Mouse (Mus musculus): Measurements from ENCODE around the gene Ccdc180. TPM values are rescaled to one million over a fixed set of nuclear protein-coding genes. Genes with fewer than 3 reads are reported as not detected.

Ccdc180 gene
- total and polyA plus RNA-seq, 2 experiments from 2014 or later = 0.27 to 0.48 TPM

- Histone ChIP-seq H3K27ac (ENCODE audit: low read depth, low read length) (no peak within 1 kb of the TSS), H3K36me3 (ENCODE audit: insufficient read depth, low read length) (no peaks in the 10 kb centered on the region), H3K4me3 (ENCODE audit: low read depth, low read length) (no peak within 1 kb of the TSS), H3K4me1 (ENCODE audit: insufficient read depth, low read length) (peaks cover 4% of the 10 kb centered on the region; the same call in 1 of the 2 replicates), H3K4me2 (ENCODE audit: low read depth, low read length, poor library complexity, severe bottlenecking) (no peak within 1 kb of the TSS), H3K27me3 (ENCODE audit: insufficient read depth, low read length) (no peaks in the 10 kb centered on the region), H3K9me3 (ENCODE audit: low read length) (no peaks in the 10 kb centered on the region), H3K9ac (replicated peaks; ENCODE audit: low read length, poor library complexity, severe bottlenecking) (no peak within 1 kb of the TSS)
- WGBS = 82% methylated on average over 10 of the region's 10 CpGs
- DNase-seq (ENCODE audit: low spot score) = no peak
- no peak for TF ChIP-seq CTCF (IDR thresholded peaks at IDR 0.05)
- no peak for ATAC-seq (ENCODE audit: low FRiP score)
These were observed 74.8 kb downstream of the Ccdc180 start, which contains the start of gene Tdrd7 for GRCm38 (mm10) chr4:45964771-45965439. Gene Tdrd7, plus strand, starts transcription at chr4:45965334.

- H3K9ac ChIP-seq (replicated peaks; ENCODE audit: low read length, poor library complexity, severe bottlenecking) = no peak overlapping the region
- no peak for DNase-seq (ENCODE audit: low spot score)
- H3K27me3 ChIP-seq (ENCODE audit: insufficient read depth, low read length) = no peaks in the 10 kb centered on the region
- WGBS = 44% methylated on average over 13 of the region's 13 CpGs
- peaks cover 4% of the 10 kb centered on the region; the same call in 1 of the 2 replicates for H3K4me1 ChIP-seq (ENCODE audit: insufficient read depth, low read length)
- H3K27ac ChIP-seq (ENCODE audit: low read depth, low read length) = no peak overlapping the region
- no peak for ATAC-seq (ENCODE audit: low FRiP score)
- no peak overlapping the region for H3K4me2 ChIP-seq (ENCODE audit: low read depth, low read length, poor library complexity, severe bottlenecking)
- H3K9me3 ChIP-seq (ENCODE audit: low read length) = no peaks in the 10 kb centered on the region
- TF ChIP-seq CTCF (IDR thresholded peaks at IDR 0.05) = no peak
- H3K36me3 ChIP-seq (ENCODE audit: insufficient read depth, low read length) = no peaks in the 10 kb centered on the region
- no peak overlapping the region for H3K4me3 ChIP-seq (ENCODE audit: low read depth, low read length)
These were observed 75.8 kb downstream of the Ccdc180 start for GRCm38 (mm10) chr4:45965737-45966447.

DNA sequence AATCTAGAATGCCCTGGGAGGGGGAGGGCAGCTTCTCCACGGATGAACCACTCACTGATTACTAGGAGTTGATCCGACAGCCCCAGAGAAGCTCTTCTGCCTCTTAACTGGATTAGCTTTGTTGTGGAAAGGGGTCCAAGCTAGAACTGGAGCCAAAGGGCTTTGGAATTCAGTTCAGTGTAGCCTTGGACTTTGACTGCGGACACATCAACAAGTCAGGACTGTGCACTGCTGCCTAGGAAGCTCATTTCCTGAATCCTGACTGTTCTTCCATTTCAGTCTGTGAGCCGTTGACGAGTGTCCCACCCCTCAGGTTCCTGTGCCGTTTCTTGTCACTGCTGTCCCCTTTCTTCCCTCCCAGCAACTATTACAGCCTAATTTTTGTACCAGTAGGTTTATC lies 76.6 kb downstream of the Ccdc180 start:
- no peak for DNase-seq (ENCODE audit: low spot score)
- no peak for TF ChIP-seq CTCF (IDR thresholded peaks at IDR 0.05)
- WGBS = 12% methylated on average over 6 of the region's 6 CpGs

GRCm38 (mm10) chr4:45967479-45968341 lies 77.6 kb downstream of the Ccdc180 start:
- ATAC-seq (ENCODE audit: low FRiP score) (no peak), DNase-seq (ENCODE audit: low spot score) (peak; percentile 65)
- Histone ChIP-seq H3K4me2 (ENCODE audit: low read depth, low read length, poor library complexity, severe bottlenecking) (no peak overlapping the region), H3K4me1 (ENCODE audit: insufficient read depth, low read length) (peaks cover 4% of the 10 kb centered on the region; the same call in 1 of the 2 replicates), H3K27ac (ENCODE audit: low read depth, low read length) (0 out of 2 replicates have a peak overlapping the region, but pooled peaks have one; percentile 9), H3K9me3 (ENCODE audit: low read length) (no peaks in the 10 kb centered on the region), H3K36me3 (ENCODE audit: insufficient read depth, low read length) (no peaks in the 10 kb centered on the region), H3K27me3 (ENCODE audit: insufficient read depth, low read length) (no peaks in the 10 kb centered on the region), H3K9ac (replicated peaks; ENCODE audit: low read length, poor library complexity, severe bottlenecking) (no peak overlapping the region), H3K4me3 (ENCODE audit: low read depth, low read length) (no peak overlapping the region)
- TF ChIP-seq CTCF (IDR thresholded peaks at IDR 0.05) = no peak
- 23% methylated on average over 9 of the region's 9 CpGs for whole genome bisulfite sequencing

More for the DNA sequence above, 76.6 kb downstream of the Ccdc180 start:
- no peaks in the 10 kb centered on the region for H3K27me3 ChIP-seq (ENCODE audit: insufficient read depth, low read length)
- peaks cover 4% of the 10 kb centered on the region; the same call in 1 of the 2 replicates for H3K4me1 ChIP-seq (ENCODE audit: insufficient read depth, low read length)
- no peak for ATAC-seq (ENCODE audit: low FRiP score)
- no peaks in the 10 kb centered on the region for H3K9me3 ChIP-seq (ENCODE audit: low read length)
- H3K36me3 ChIP-seq (ENCODE audit: insufficient read depth, low read length) = no peaks in the 10 kb centered on the region
- no peak overlapping the region for H3K4me2 ChIP-seq (ENCODE audit: low read depth, low read length, poor library complexity, severe bottlenecking)
- H3K4me3 ChIP-seq (ENCODE audit: low read depth, low read length) = no peak overlapping the region
- no peak overlapping the region for H3K27ac ChIP-seq (ENCODE audit: low read depth, low read length)
- no peak overlapping the region for H3K9ac ChIP-seq (replicated peaks; ENCODE audit: low read length, poor library complexity, severe bottlenecking)

DNA sequence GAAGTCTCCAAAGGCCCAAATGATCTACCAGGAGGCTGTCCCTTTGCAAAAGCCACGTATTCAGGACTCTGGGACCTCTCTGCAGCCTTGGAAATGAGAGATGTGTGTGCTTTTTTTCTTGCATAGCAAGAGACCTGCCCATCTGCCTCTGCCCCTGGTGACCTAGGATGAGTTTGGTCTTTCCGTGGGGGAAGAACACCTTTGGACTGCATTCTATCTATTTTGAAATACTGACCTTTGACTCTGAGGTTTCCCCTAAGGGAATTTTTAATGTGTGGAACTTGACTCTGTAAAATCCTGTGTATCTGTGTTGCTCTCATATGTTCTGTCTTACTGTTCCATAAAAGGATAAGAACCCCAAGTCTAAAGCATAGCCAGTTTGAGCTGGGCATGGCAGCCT lies 78.9 kb downstream of the Ccdc180 start:
- TF ChIP-seq CTCF (IDR thresholded peaks at IDR 0.05) = no peak
- H3K4me3 ChIP-seq (ENCODE audit: low read depth, low read length) = no peak overlapping the region

More for the DNA sequence above, 78.9 kb downstream of the Ccdc180 start:
- 65% methylated on average over 2 of the region's 2 CpGs for WGBS
- Histone ChIP-seq H3K27ac (ENCODE audit: low read depth, low read length) (no peak overlapping the region), H3K4me1 (ENCODE audit: insufficient read depth, low read length) (peaks cover 10% of the 10 kb centered on the region), H3K9me3 (ENCODE audit: low read length) (no peaks in the 10 kb centered on the region), H3K4me2 (ENCODE audit: low read depth, low read length, poor library complexity, severe bottlenecking) (no peak overlapping the region), H3K9ac (replicated peaks; ENCODE audit: low read length, poor library complexity, severe bottlenecking) (no peak overlapping the region), H3K36me3 (ENCODE audit: insufficient read depth, low read length) (no peaks in the 10 kb centered on the region), H3K27me3 (ENCODE audit: insufficient read depth, low read length) (no peaks in the 10 kb centered on the region)
- DNase-seq (ENCODE audit: low spot score) (no peak), ATAC-seq (ENCODE audit: low FRiP score) (no peak)
